Mouse (Mus musculus): ENCODE results near the gene Rbm4. TPM values are rescaled to one million over a fixed set of nuclear protein-coding genes. Genes with fewer than 3 reads are reported as not detected.

Gene Rbm4
- polyA plus RNA-seq, 1 experiment from 2014 or later = 49.9 TPM

DNA sequence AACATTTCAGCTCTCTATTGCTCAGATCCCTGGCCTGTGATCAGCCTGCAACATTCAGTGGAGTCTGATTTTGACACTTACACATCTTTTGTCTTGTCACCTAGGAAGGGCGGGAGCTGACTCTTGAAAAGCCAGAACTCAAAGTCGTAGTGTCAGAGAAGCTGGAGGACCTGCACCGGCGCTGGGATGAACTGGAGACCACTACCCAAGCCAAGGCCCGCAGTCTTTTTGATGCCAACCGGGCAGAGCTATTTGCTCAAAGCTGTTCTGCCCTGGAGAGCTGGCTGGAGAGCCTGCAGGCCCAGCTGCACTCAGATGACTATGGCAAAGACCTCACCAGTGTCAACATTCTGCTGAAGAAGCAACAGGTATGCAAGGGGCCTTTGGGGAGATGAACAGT, 51.5 kb downstream of the Rbm4 start:
- Histone ChIP-seq H3K9me3 (ENCODE audit: control insufficient read depth, low read length) (no peaks in the 10 kb centered on the region), H3K4me1 (replicated peaks; ENCODE audit: control insufficient read depth, insufficient read depth, low read length) (no peaks in the 10 kb centered on the region), H3K27ac (ENCODE audit: low read depth, low read length) (no peak overlapping the region), H3K4me3 (ENCODE audit: low read depth, low read length) (no peak overlapping the region), H3K4me2 (no peak overlapping the region), H3K27me3 (replicated peaks; ENCODE audit: control insufficient read depth, insufficient read depth, low read length) (no peaks in the 10 kb centered on the region), H3K9ac (ENCODE audit: low read depth, low read length) (no peak overlapping the region), H3K36me3 (ENCODE audit: control insufficient read depth, insufficient read depth, low read length) (no peaks in the 10 kb centered on the region)
- DNase-seq (ENCODE audit: low spot score) = no peak
- WGBS = 86% methylated on average over 6 of the region's 6 CpGs
- no peak for ATAC-seq (replicated peaks; ENCODE audit: low FRiP score)

DNA sequence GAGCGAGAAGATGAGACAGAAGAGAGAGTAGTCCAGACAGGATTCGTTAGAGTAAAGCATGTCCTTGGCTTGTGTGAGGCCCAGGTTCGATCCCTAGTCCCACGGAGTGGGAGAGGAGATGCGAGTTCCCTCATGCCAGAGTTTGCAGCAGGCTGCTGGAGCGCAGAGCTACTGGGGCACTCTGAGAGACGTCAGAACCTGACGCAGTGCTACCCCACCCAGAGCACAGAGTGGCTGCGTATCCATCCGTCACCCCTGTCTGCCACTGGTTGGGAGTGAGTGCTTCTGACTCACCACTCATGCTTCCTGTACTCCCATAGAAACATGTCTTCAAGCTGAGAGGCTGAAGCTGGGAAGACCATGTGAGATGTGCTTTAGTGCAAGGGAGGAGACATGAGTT, 52.2 kb downstream of the Rbm4 start:
- WGBS = 73% methylated on average over 10 of the region's 10 CpGs

DNA sequence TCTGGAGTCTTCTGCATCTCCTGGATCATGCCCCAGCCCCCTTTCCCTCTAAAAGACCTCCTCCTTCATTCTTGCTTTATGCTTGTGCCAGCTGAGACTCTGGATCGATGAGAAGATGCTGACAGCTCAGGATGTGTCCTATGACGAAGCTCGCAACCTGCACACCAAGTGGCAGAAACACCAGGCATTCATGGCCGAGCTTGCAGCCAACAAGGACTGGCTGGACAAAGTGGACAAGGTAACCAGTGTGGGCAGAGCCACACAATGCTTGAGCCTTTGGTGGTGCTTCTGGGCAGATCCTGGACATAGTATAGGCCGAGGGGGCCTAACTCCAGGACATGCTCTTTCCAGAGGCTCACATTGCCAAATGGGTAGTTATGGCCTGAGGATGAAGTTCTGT, 53.9 kb downstream of the Rbm4 start:
- H3K9ac ChIP-seq (ENCODE audit: low read depth, low read length) = no peak overlapping the region
- no peaks in the 10 kb centered on the region for H3K4me1 ChIP-seq (replicated peaks; ENCODE audit: control insufficient read depth, insufficient read depth, low read length)
- H3K27ac ChIP-seq (ENCODE audit: low read depth, low read length) = no peak overlapping the region
- H3K4me2 ChIP-seq = no peak overlapping the region
- DNase-seq (ENCODE audit: low spot score) (no peak), ATAC-seq (replicated peaks; ENCODE audit: low FRiP score) (no peak)
- 88% methylated on average over 5 of the region's 5 CpGs for WGBS
- H3K9me3 ChIP-seq (ENCODE audit: control insufficient read depth, low read length) = no peaks in the 10 kb centered on the region
- no peaks in the 10 kb centered on the region for H3K27me3 ChIP-seq (replicated peaks; ENCODE audit: control insufficient read depth, insufficient read depth, low read length)
- H3K4me3 ChIP-seq (ENCODE audit: low read depth, low read length) = no peak overlapping the region
- H3K36me3 ChIP-seq (ENCODE audit: control insufficient read depth, insufficient read depth, low read length) = no peaks in the 10 kb centered on the region

More for the DNA sequence above, 52.2 kb downstream of the Rbm4 start:
- Histone ChIP-seq H3K9me3 (ENCODE audit: control insufficient read depth, low read length) (no peaks in the 10 kb centered on the region), H3K9ac (ENCODE audit: low read depth, low read length) (no peak overlapping the region), H3K4me1 (replicated peaks; ENCODE audit: control insufficient read depth, insufficient read depth, low read length) (no peaks in the 10 kb centered on the region), H3K36me3 (ENCODE audit: control insufficient read depth, insufficient read depth, low read length) (no peaks in the 10 kb centered on the region), H3K27me3 (replicated peaks; ENCODE audit: control insufficient read depth, insufficient read depth, low read length) (no peaks in the 10 kb centered on the region), H3K4me3 (ENCODE audit: low read depth, low read length) (no peak overlapping the region), H3K27ac (ENCODE audit: low read depth, low read length) (no peak overlapping the region), H3K4me2 (no peak overlapping the region)
- no peak for DNase-seq (ENCODE audit: low spot score)
- ATAC-seq (replicated peaks; ENCODE audit: low FRiP score) = no peak

DNA sequence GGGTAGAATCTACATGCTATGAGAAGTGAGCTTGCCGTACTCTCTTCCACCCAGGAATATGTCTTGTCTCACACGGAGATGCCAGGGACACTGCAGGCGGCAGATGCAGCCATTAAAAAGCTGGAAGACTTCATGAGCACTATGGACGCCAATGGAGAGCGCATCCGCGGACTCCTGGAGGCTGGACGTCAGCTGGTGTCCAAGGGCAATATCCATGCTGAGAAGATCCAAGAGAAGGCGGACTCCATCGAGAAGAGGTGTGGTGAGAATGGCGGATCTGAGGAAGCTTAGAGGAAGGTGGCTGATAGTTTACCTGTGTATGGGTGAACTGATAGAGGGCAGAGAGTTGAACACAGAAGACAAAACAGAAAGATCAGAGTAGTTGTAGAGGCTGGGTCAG, 54.6 kb downstream of the Rbm4 start:
- Histone ChIP-seq H3K9ac (ENCODE audit: low read depth, low read length) (no peak overlapping the region), H3K4me3 (ENCODE audit: low read depth, low read length) (no peak overlapping the region), H3K9me3 (ENCODE audit: control insufficient read depth, low read length) (no peaks in the 10 kb centered on the region), H3K36me3 (ENCODE audit: control insufficient read depth, insufficient read depth, low read length) (no peaks in the 10 kb centered on the region), H3K4me2 (no peak overlapping the region), H3K27ac (ENCODE audit: low read depth, low read length) (no peak overlapping the region), H3K4me1 (replicated peaks; ENCODE audit: control insufficient read depth, insufficient read depth, low read length) (no peaks in the 10 kb centered on the region), H3K27me3 (replicated peaks; ENCODE audit: control insufficient read depth, insufficient read depth, low read length) (no peaks in the 10 kb centered on the region)
- DNase-seq (ENCODE audit: low spot score) (no peak), ATAC-seq (replicated peaks; ENCODE audit: low FRiP score) (no peak)
- WGBS = 92% methylated on average over 11 of the region's 11 CpGs

DNA sequence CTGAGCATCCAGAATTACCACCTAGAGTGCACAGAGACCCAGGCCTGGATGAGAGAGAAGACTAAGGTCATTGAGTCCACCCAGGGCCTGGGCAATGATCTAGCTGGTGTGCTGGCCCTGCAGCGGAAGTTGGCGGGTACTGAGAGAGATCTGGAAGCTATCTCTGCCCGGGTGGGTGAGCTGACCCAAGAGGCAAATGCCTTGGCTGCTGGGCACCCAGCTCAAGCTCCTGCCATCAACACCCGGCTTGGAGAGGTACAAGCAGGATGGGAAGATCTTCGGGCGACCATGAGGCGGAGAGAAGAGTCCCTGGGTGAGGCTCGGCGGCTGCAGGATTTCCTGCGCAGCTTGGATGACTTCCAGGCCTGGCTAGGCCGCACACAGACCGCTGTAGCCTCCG, 55.8 kb downstream of the Rbm4 start:
- no peak for DNase-seq (ENCODE audit: low spot score)
- H3K27ac ChIP-seq (ENCODE audit: low read depth, low read length) = no peak overlapping the region
- ATAC-seq (replicated peaks; ENCODE audit: low FRiP score) = no peak
- H3K4me2 ChIP-seq = no peak overlapping the region
- no peaks in the 10 kb centered on the region for H3K27me3 ChIP-seq (replicated peaks; ENCODE audit: control insufficient read depth, insufficient read depth, low read length)
- H3K4me3 ChIP-seq (ENCODE audit: low read depth, low read length) = no peak overlapping the region
- no peaks in the 10 kb centered on the region for H3K36me3 ChIP-seq (ENCODE audit: control insufficient read depth, insufficient read depth, low read length)
- H3K9ac ChIP-seq (ENCODE audit: low read depth, low read length) = no peak overlapping the region
- H3K4me1 ChIP-seq (replicated peaks; ENCODE audit: control insufficient read depth, insufficient read depth, low read length) = no peaks in the 10 kb centered on the region
- 86% methylated on average over 13 of the region's 13 CpGs for WGBS
- H3K9me3 ChIP-seq (ENCODE audit: control insufficient read depth, low read length) = no peaks in the 10 kb centered on the region

Other genes starting within 250 kb of the Rbm4 start
- gene Lrfn4, start 178.2 kb downstream of the Rbm4 start, polyA plus RNA-seq (2014; fragmentation: Nextera tagmentation; extraction: Ambion mirVana) = 2.2 and 3.3 TPM in 2 replicates
- 52.5 and 52.9 TPM in 2 replicates for gene Rce1, start 168.3 kb downstream of the Rbm4 start, polyA plus RNA-seq (2014; fragmentation: Nextera tagmentation; extraction: Ambion mirVana)
- 0.82 and 2.0 TPM in 2 replicates for gene Gm960, start 95.2 kb downstream of the Rbm4 start, polyA plus RNA-seq (2014; fragmentation: Nextera tagmentation; extraction: Ambion mirVana)
- gene Sptbn2, start 82.7 kb downstream of the Rbm4 start, polyA plus RNA-seq (2014; fragmentation: Nextera tagmentation; extraction: Ambion mirVana) = 0.75 and 0.97 TPM in 2 replicates
- gene Rbm4b, start 37.4 kb downstream of the Rbm4 start, polyA plus RNA-seq (2014; fragmentation: Nextera tagmentation; extraction: Ambion mirVana) = 36.0 and 44.0 TPM in 2 replicates
- 19.4 and 30.1 TPM in 2 replicates for gene Gm21992, start 17.7 kb upstream of the Rbm4 start, polyA plus RNA-seq (2014; fragmentation: Nextera tagmentation; extraction: Ambion mirVana)
- gene Rbm14, start 17.7 kb upstream of the Rbm4 start, polyA plus RNA-seq (2014; fragmentation: Nextera tagmentation; extraction: Ambion mirVana) = 92.4 and 104 TPM in 2 replicates
- gene Ccs, start 45.4 kb upstream of the Rbm4 start, polyA plus RNA-seq (2014; fragmentation: Nextera tagmentation; extraction: Ambion mirVana) = 46.2 and 49.8 TPM in 2 replicates
- gene Ccdc87, start 45.5 kb upstream of the Rbm4 start, polyA plus RNA-seq (2014; fragmentation: Nextera tagmentation; extraction: Ambion mirVana) = 0.05 TPM in 1 of 2 replicates, not detected in the other
- 13.2 and 13.3 TPM in 2 replicates for gene Ctsf, start 61.2 kb upstream of the Rbm4 start, polyA plus RNA-seq (2014; fragmentation: Nextera tagmentation; extraction: Ambion mirVana)
- 1.9 and 2.1 TPM in 2 replicates for gene Actn3, start 84.0 kb upstream of the Rbm4 start, polyA plus RNA-seq (2014; fragmentation: Nextera tagmentation; extraction: Ambion mirVana)
- 12.2 and 13.6 TPM in 2 replicates for gene Zdhhc24, start 84.8 kb upstream of the Rbm4 start, polyA plus RNA-seq (2014; fragmentation: Nextera tagmentation; extraction: Ambion mirVana)
- 1.2 and 2.5 TPM in 2 replicates for gene Bbs1, start 112.7 kb upstream of the Rbm4 start, polyA plus RNA-seq (2014; fragmentation: Nextera tagmentation; extraction: Ambion mirVana)
- gene Dpp3, start 134.4 kb upstream of the Rbm4 start, polyA plus RNA-seq (2014; fragmentation: Nextera tagmentation; extraction: Ambion mirVana) = 114 and 131 TPM in 2 replicates
- gene Peli3, start 149.2 kb upstream of the Rbm4 start, polyA plus RNA-seq (2014; fragmentation: Nextera tagmentation; extraction: Ambion mirVana) = 0.34 and 0.39 TPM in 2 replicates
- gene Mrpl11, start 168.2 kb upstream of the Rbm4 start, polyA plus RNA-seq (2014; fragmentation: Nextera tagmentation; extraction: Ambion mirVana) = 138 and 139 TPM in 2 replicates
- gene Npas4, start 196.4 kb upstream of the Rbm4 start, polyA plus RNA-seq (2014; fragmentation: Nextera tagmentation; extraction: Ambion mirVana) = 0.04 TPM in 1 of 2 replicates, not detected in the other
- 6.2 and 6.6 TPM in 2 replicates for gene Slc29a2, start 230.0 kb upstream of the Rbm4 start, polyA plus RNA-seq (2014; fragmentation: Nextera tagmentation; extraction: Ambion mirVana)
- 19.1 and 21.3 TPM in 2 replicates for gene B4gat1, start 244.9 kb upstream of the Rbm4 start, polyA plus RNA-seq (2014; fragmentation: Nextera tagmentation; extraction: Ambion mirVana)
- gene AC124502.3, start 245.0 kb upstream of the Rbm4 start, polyA plus RNA-seq (2014; fragmentation: Nextera tagmentation; extraction: Ambion mirVana) = 1.1 TPM in 2 replicates
- 61.2 and 61.3 TPM in 2 replicates for gene Brms1, start 247.5 kb upstream of the Rbm4 start, polyA plus RNA-seq (2014; fragmentation: Nextera tagmentation; extraction: Ambion mirVana)

All from liver, embryonic 11.5 days (tissue).